Mouse (Mus musculus) G1E (cell line): ENCODE data around the gene Slc3a2.

Source experiments
- CTCF ChIP-seq: IDR thresholded peaks from 2 replicates; pipeline ENCODE4 v1.5.1; 2012; ENCODE audit warnings: low read depth, low read length, inconsistent platforms, mixed read lengths
- TAL1 ChIP-seq: conservative IDR thresholded peaks from 2 replicates; pipeline ENCODE4 v1.6.1; 2012; ENCODE audit warnings: low read depth, low read length, inconsistent platforms, mixed read lengths

- TF ChIP-seq CTCF (no peak), TAL1 (0 out of 2 replicates have a peak, but pooled peaks have one; percentile 18)
Measured at GRCm38 (mm10) chr19:8715868-8716766, 7.1 kb downstream of the Slc3a2 start.
